Mouse (Mus musculus) myocyte (in vitro differentiated cells): ENCODE results near the gene Thada.

Source experiments
- CEBPB ChIP-seq: IDR thresholded peaks from 2 replicates; pipeline ENCODE4 v1.6.1; 2011; ENCODE audit warnings: mild to moderate bottlenecking, moderate library complexity; ENCODE audit not compliant: poor library complexity, insufficient read depth, severe bottlenecking
- E2F4 ChIP-seq: IDR thresholded peaks from one replicate; pipeline ENCODE4 v1.6.1; 2011; ENCODE audit warnings: mild to moderate bottlenecking, control low read depth, moderate library complexity; ENCODE audit not compliant: insufficient read depth
- MYOD1 ChIP-seq, 3 experiments: IDR thresholded peaks; one replicate each; pipeline ENCODE4 v1.6.1; 2011; ENCODE audit warnings: control low read depth in 2 of 3, low read depth in 2 of 3, mild to moderate bottlenecking in 2 of 3, moderate library complexity in 1 of 3; ENCODE audit not compliant: insufficient read length in 2 of 3, control insufficient read depth in 1 of 3
- MYOG ChIP-seq, 3 experiments: IDR thresholded peaks; one replicate each; pipeline ENCODE4 v1.6.1; 2011; ENCODE audit warnings: control low read depth in 2 of 3, low read depth in 2 of 3, mild to moderate bottlenecking in 2 of 3; ENCODE audit not compliant: insufficient read length in 2 of 3, control insufficient read depth in 1 of 3, insufficient read depth in 1 of 3
- POLR2A ChIP-seq: IDR thresholded peaks from one replicate; pipeline ENCODE4 v1.6.1; 2011; ENCODE audit warnings: low read depth, mild to moderate bottlenecking, control low read depth, moderate library complexity; ENCODE audit not compliant: insufficient read length
- POLR2AphosphoS2 ChIP-seq: IDR thresholded peaks from one replicate; pipeline ENCODE4 v1.6.1; 2011; ENCODE audit warnings: low read depth, control low read depth; ENCODE audit not compliant: insufficient read length
- USF1 ChIP-seq: IDR thresholded peaks from one replicate; pipeline ENCODE4 v1.6.1; 2011; ENCODE audit warnings: low read depth, mild to moderate bottlenecking, control low read depth, moderate library complexity

- TF ChIP-seq POLR2A (no peak), POLR2AphosphoS2 (no peak), E2F4 (no peak), MYOG (IDR thresholded peaks at IDR 0.05; ENCODE audit: control insufficient read depth in 1 of 3, insufficient read depth in 1 of 3, insufficient read length in 2 of 3, low read depth in 2 of 3) (no peak), CEBPB (no peak), MYOD1 (IDR thresholded peaks at IDR 0.05; ENCODE audit: control insufficient read depth in 1 of 3, insufficient read length in 2 of 3, low read depth in 2 of 3) (no peak), USF1 (no peak)
These were observed 271.6 kb downstream of the Thada start for GRCm38 (mm10) chr17:84194282-84195002.
